Mouse (Mus musculus): ENCODE data around the gene Cx3cr1.

Cx3cr1 gene

GRCm38 (mm10) chr9:119993092-119993844 lies 76.4 kb downstream of the Cx3cr1 start:
- DNase-seq (ENCODE audit: low spot score), result no peak

DNA sequence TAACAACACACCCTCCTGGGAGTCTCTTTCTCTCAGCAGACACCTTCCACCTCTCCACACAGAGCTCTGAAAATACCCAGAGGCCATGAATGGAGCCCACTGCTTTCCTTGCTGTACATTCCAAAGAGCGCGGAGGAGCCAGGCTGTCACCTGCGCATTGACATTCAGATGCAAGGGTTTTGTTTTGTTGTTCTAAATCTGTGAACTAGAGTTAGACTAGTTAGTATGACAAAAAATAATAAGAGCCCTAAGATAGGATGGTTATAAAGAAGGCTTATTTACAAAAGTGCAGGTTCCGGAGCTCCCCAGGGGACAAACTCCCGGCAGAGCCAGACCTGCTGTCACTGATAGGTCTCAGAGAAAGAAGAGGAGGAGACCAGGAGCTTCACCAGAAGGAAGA lies 78.4 kb downstream of the Cx3cr1 start:
- DNase-seq (ENCODE audit: low spot score), result no peak

DNA sequence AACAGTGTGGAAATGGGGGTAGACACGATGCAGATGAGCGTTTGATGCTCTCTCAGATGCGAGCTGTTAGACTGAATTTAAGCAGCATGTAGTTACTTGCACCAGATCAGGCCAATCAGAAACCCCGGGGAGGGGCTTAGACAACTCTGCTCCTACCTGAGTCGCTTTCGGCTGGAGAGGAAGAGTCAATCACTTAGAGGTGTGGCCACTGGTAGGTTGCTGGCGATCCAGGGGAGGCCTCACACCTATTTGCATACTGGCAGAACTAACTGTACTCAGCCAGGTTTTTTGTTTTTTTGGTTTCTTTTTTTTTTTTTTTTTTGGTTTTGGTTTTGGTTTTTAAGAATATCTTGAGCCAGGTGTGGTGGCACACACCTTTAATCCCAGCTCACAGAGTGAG lies 81.4 kb downstream of the Cx3cr1 start:
- no peak for DNase-seq (ENCODE audit: low spot score)

GRCm38 (mm10) chr9:119985881-119986574 lies 83.7 kb downstream of the Cx3cr1 start:
- no peak for DNase-seq (ENCODE audit: low spot score)

GRCm38 (mm10) chr9:119984536-119985011 lies 85.1 kb downstream of the Cx3cr1 start, which contains the start of gene Csrnp1:
Gene Csrnp1 (minus strand): TSS chr9:119984658.
- DNase-seq (ENCODE audit: low spot score), result no peak

DNA sequence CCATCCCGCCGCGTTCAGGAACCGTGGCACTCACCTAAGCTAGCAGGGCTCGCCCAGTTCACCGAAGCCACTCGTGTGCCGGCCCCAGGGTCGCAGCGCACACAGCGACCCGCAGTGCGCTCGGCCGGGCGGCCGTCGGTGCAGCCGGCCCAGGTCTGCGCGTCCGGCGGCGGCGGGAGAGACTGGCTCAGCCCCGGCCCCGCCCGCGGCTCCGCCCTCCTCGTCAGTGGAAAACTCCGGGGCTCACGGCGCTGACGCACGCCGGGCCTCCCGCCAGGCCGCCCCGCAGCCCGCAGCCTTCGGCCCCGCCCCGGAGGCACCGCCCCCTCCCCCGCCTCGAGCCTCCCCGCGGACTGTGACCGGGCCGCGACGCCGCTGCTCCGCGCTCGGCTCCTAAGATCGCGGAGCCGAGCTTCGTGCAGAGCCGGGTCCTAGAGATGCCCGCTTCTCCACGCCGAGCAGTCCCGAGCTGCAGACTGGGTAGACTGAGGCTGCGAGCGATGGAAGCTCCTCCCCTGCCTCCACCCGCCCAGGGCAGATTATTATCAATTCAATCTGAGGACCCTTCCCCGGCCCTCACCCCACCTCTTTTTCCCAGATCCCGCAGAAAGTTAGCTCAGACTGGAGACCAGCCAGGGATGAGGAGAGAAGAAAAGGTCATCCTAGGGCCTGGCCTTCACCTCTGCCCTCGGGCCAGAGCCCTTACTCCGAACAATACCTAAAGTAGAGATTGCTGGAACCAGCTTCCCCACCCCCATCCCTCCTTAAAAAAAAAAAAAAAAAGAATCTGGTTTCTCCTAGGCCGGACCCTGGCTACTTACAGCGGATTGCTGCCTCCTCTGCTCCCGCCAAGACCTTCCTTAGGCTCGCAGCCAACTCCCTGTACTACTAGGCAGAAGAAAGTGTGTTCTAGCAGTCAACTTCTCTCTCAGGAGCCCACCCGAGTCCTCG lies 85.8 kb downstream of the Cx3cr1 start:
- DNase-seq (ENCODE audit: low spot score), result peak; percentile 88

- DNase-seq (ENCODE audit: low spot score), result no peak
Measured at GRCm38 (mm10) chr9:119982956-119983551, 86.6 kb downstream of the Cx3cr1 start.

DNA sequence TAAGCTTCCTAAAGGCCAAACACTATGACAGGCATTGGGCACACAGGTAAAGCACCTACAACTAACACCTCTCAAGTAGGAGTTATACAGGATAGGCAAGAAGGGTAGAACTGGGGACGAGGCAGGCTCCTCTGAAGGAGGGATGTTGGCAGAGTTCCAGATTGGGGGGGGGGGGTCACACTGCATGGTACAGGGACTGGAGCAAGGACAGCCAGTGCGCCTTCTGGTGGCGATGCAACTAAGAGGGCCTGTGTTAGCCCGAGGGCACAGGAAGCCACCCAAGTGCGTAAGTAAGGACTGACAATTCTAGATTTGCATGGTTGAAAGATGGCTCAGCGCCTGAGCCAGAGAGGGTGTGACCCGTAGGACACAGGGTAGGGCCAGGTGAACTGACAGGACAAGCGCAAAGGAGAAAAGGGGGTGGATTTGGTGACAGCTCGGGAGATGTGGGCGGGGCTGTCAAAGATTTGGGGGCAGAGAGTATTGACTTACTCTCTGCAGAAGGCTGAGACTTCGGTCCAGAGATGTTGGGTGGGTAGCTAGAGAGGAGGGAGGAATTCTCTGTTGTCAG lies 87.4 kb downstream of the Cx3cr1 start:
- peak; percentile 63 for DNase-seq (ENCODE audit: low spot score)

- DNase-seq (ENCODE audit: low spot score), result peak; percentile 60
Measured at GRCm38 (mm10) chr9:119981183-119982179, 88.2 kb downstream of the Cx3cr1 start.

DNA sequence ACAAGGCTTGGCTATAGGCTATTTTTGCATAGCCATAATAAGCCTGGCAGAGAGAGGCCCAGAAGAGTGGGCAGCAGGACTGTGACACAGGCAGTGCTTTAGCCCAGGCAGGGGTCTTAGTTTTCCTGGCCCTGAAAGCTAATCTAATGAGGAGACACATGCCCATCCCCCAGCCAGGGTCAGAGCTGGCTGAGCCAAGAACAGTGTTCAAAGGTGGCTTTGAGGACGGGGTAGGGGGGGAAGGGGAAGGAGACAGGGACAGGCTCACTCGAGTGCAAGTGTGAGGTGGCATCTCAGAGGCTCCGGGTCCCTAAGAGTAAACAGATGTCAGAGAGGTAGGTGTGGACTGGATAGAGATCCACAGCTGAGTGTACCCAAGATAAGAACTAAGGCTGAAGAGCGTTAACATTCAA lies 88.9 kb downstream of the Cx3cr1 start:
- no peak for DNase-seq (ENCODE audit: low spot score)

GRCm38 (mm10) chr9:119979749-119980148 lies 89.9 kb downstream of the Cx3cr1 start:
- DNase-seq (ENCODE audit: low spot score), result no peak

GRCm38 (mm10) chr9:119978811-119979441 lies 90.8 kb downstream of the Cx3cr1 start:
- DNase-seq (ENCODE audit: low spot score), result peak; percentile 60

DNA sequence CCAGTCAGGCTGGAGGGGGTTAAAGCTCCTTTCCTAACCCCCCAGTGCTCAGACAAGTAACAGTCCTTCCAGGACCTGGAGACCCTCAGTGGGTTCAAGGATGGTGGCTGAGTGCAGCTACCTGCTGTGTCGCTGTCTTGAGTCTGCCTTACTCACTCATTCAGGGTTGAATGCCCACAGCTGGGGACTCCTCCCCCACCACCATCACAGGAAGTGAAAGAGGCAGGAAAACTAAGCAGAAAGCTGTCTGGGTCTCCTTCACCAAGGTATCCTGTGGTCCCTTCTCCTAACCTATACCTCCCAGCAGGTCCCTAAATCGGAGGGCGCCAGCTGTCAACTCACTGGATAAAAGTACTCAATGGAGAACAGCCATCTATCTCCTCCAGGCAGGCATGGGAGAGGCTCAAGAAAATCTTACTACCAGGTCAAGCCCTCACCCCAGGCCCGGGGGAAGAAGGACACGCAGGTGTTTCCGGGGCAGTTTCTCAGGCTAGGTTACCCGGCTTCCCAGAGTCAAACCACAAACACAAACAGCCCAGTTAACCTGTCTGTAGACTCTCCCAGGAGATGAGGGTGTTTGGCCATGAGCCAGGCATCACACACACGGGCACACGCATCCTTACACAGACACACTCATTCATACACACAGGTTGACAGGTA lies 91.4 kb downstream of the Cx3cr1 start:
- no peak for DNase-seq (ENCODE audit: low spot score)

DNA sequence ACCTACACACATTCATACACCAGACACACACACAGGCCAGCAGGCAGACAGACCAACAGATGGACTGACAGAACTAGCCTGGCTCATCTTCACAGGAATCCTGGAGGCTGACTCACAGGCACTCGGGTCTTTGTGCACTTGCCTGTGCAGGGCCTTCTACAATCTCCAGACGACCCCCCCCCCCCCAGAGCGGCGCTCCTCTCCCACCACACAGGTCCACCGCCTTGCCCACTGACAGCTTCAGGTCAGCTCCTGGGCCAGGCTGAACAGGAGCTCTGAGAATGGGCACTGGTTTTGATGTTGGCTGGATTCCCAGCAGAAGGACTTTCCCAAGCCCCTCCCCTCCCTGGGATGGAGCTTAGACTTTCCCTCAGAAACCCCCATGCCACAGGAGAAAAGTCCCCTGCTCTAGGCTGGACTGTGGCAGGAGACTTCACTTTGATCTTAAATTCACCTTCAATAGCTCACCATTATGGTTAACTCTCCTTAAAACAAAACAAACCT lies 92.1 kb downstream of the Cx3cr1 start:
- peak; percentile 58 for DNase-seq (ENCODE audit: low spot score)

DNA sequence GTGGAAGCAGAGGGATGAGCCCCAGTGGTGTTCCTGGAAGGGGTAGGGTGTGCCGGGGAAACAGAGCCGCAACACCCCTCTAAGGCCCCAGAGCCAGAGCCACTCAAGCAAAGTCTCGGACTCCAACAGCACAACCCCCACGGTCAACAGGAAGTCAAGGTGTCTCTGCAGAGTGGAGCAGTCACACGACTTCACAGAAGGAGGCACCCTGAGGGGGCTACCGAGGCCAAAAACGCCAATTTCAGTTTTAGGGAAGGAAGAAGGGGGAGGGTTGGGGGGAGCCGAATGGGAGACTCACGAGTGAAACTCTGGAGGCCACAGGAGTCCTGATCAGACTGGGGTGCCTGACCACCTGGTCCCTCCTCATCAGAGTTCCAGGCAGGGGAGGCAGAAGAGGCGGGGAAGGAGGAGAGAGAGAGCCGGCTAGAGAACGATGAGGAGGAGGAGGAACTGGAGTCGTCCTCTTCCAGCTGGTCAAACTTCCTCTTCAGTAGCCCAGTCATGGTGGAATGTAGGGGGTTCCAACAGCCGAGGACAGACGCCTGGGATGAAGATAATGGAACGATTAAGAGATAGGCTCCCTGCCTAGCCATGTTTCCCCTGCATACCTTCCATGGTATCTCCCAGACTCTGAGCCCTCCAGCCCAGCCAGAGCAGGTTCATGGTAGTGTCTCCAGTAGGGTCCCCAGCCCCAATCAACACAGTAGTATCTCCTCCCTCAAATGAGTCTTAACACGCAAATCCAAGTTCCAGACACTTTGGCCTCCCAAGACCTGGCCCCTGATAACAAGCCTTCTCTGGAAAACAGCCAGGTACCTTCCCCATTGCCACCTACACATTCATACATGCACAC lies 92.7 kb downstream of the Cx3cr1 start:
- no peak for DNase-seq (ENCODE audit: low spot score)

DNA sequence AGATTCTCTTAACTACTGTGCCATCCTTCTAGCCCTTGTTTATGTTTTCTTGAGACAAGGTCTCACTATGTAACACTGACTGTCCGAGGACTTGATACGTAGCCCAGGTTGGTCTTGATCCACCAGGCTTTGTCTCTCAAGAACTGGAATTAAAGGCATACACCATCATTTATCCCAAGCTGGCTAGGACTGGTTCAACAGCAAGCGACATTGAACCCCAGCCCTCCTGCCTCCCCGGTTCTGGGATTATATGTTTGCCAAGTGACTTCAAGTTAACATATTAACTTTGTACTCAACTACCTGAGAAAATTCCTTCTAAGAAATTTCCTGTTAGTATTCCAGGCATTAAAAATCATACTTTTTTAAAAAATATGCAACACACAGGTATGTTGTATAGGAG lies 94.4 kb downstream of the Cx3cr1 start:
- DNase-seq (ENCODE audit: low spot score), result no peak

DNA sequence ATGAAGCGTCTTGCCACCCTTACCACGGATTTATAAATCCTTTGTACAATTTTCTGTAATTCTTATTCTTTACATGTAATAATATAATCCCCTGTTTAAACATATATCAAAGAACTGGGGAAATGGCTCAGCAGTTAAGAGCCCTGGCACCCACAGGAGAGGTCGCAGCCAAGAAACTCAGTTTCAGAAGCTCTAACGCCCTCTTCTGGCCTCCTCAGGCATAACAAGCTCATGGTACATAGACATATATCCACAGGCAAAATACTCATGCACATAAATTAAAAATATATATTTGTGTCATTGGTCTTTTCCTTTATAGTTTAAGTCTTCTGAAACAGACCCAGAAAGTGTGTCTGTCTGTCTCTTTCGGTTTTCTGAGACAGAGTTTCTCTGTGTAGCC lies 95.1 kb downstream of the Cx3cr1 start:
- DNase-seq (ENCODE audit: low spot score), result no peak

Data from layer of hippocampus, adult 11-12 months (tissue).